Mouse (Mus musculus) limb, embryonic 11.5 days (tissue): ENCODE results near the gene Chd2. TPM values are rescaled to one million over a fixed set of nuclear protein-coding genes. Genes with fewer than 3 reads are reported as not detected.

Experiments
- ATAC-seq: fragments of 200-750 bp; cut with Nextera tagmentation; 2 replicates; pipeline ENCODE4 v1.8.0; 2017; ENCODE audit warnings: low read depth; ENCODE audit not compliant: insufficient number of reproducible peaks, low FRiP score, low TSS enrichment
- DNase-seq: peaks from one replicate; pipeline ENCODE4 v3.0.0-alpha.2; 2015; ENCODE audit warnings: low spot score
- H3K27ac ChIP-seq: fragments of 300-500 bp; sonication (generic); replicated peaks from 2 replicates; pipeline ENCODE4 v1.5.1; 2014; ENCODE audit warnings: low read depth, mild to moderate bottlenecking, low read length
- H3K27me3 ChIP-seq: fragments of 300-500 bp; sonication (generic); 2 replicates; pipeline ENCODE4 v1.6.1; 2014; ENCODE audit warnings: mild to moderate bottlenecking, low read length, mixed read lengths; ENCODE audit not compliant: control insufficient read depth, insufficient read depth
- H3K36me3 ChIP-seq: fragments of 300-500 bp; sonication (generic); 2 replicates; pipeline ENCODE4 v1.6.1; 2014; ENCODE audit warnings: mild to moderate bottlenecking, low read length, moderate library complexity, mixed read lengths; ENCODE audit not compliant: control insufficient read depth, insufficient read depth
- H3K4me1 ChIP-seq: fragments of 300-500 bp; sonication (generic); 2 replicates; pipeline ENCODE4 v1.6.1; 2014; ENCODE audit warnings: low read length, mixed read lengths; ENCODE audit not compliant: control insufficient read depth, insufficient read depth
- H3K4me2 ChIP-seq: fragments of 300-500 bp; sonication (generic); 2 replicates; pipeline ENCODE4 v1.6.1; 2014; ENCODE audit warnings: low read depth, mild to moderate bottlenecking, moderate library complexity; ENCODE audit not compliant: severe bottlenecking
- H3K4me3 ChIP-seq: fragments of 300-500 bp; sonication (generic); 2 replicates; pipeline ENCODE4 v1.5.1; 2014; ENCODE audit warnings: low read depth, low read length
- H3K9ac ChIP-seq: fragments of 300-500 bp; sonication (generic); 2 replicates; pipeline ENCODE4 v1.6.1; 2014; ENCODE audit warnings: mild to moderate bottlenecking, low read length
- H3K9me3 ChIP-seq: fragments of 300-500 bp; sonication (generic); 2 replicates; pipeline ENCODE4 v1.6.1; 2016; ENCODE audit warnings: low read length; ENCODE audit not compliant: control insufficient read depth
- WGBS: fragments of 180-500 bp; shearing (Covaris S2); extraction: QIAGEN DNeasy Blood & Tissue Kit; methylation state at CpG from one replicate; pipeline ENCODE4 v1.1.7; 2014; 5-methylcytosine and 5-hydroxymethylcytosine counted together
- polyA plus RNA-seq: library from polyadenylated mRNA; unstranded; fragments of >200 nt; fragmentation: Nextera tagmentation; extraction: Ambion mirVana; gene quantifications from 2 replicates; pipeline ENCODE4 v1.2.1, GENCODE M21; 2014

Gene Chd2
- polyA plus RNA-seq, 1 experiment from 2014 or later: 48.9 TPM

DNA sequence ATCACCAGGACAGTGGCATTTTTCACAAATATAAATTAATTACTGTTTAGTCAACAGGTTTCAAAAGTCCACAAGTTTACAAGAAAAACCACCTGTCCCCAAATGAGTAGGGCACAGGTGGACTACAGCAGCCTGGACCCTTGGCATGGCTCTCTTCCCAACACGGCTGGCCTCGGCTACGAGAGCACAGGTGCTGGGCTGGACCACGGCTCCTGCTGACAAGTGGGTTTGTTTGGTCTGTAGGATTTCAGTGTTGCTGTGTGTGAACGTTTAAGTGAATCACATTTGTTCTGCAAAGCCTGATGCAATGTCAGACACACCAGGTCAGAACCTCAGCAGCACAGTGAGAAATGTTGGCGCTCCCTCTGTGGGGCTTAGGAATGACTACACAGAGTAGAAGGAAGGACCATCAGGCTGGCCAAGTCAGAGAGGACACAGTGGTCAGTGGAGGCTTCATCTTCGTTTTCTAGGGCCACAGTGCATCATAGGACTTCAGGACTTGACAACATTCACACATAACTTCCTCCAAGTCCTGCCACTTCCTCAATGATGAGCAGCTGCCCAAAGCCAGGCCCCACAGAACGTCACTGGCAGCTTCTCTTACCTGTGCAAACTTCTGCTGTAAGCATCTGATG, 114.8 kb downstream of the Chd2 start:
- H3K4me3 ChIP-seq: no peak overlapping the region
- H3K9me3 ChIP-seq: no peaks in the 10 kb centered on the region
- DNase-seq: no peak
- no peak for ATAC-seq
- no peak overlapping the region for H3K4me2 ChIP-seq
- 90% methylated on average over 8 of the region's 8 CpGs for WGBS
- no peak overlapping the region for H3K9ac ChIP-seq
- H3K4me1 ChIP-seq: no peaks in the 10 kb centered on the region
- H3K36me3 ChIP-seq: peaks cover 17% of the 10 kb centered on the region
- H3K27me3 ChIP-seq: no peaks in the 10 kb centered on the region
- H3K27ac ChIP-seq: no peak overlapping the region

DNA sequence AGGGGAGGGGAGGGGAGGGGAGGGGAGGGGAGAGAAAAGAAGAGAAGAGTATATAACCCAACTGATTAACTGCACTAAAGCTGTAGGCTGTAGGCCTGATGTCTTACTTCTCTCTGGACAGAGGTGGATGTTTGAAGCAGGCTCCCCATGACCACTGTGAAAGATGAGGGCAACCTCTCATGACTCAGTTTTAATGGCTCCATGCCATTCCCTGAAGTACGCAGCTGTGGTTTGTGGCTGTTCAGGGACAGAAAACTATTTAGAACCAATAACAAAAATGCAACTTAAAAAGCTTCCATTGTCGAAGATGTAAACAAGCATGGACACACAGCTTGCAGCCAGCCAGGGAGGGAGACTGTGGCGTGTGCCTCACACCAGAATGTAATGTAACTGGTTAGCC, 115.4 kb downstream of the Chd2 start:
- H3K9me3 ChIP-seq: no peaks in the 10 kb centered on the region
- H3K4me1 ChIP-seq: no peaks in the 10 kb centered on the region
- H3K4me2 ChIP-seq: no peak overlapping the region
- H3K4me3 ChIP-seq: no peak overlapping the region
- WGBS: 90% methylated on average over 3 of the region's 3 CpGs
- no peak overlapping the region for H3K9ac ChIP-seq
- no peak for DNase-seq
- no peaks in the 10 kb centered on the region for H3K27me3 ChIP-seq
- H3K27ac ChIP-seq: no peak overlapping the region
- no peak for ATAC-seq
- H3K36me3 ChIP-seq: peaks cover 17% of the 10 kb centered on the region

DNA sequence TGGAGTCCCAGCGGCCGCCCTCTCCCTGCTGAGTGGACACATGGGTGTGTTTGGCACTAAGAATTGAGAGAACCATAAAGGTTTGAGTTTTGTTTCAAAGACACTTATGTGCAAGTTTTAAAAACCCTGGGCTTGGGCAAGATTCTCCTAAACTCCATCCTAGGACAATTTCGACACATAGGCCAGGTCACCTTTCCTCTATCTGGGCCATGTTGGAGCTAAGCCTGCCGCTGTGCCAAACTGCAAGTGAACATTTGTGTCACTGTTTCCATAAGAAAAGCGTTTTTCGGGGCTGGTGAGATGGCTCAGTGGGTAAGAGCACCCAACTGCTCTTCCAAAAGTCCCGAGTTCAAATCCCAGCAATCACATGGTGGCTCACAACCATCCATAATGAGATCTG, 116.2 kb downstream of the Chd2 start:
- H3K27me3 ChIP-seq: no peaks in the 10 kb centered on the region
- no peaks in the 10 kb centered on the region for H3K4me1 ChIP-seq
- H3K4me3 ChIP-seq: no peak overlapping the region
- 91% methylated on average over 7 of the region's 7 CpGs for WGBS
- ATAC-seq: no peak
- peaks cover 17% of the 10 kb centered on the region for H3K36me3 ChIP-seq
- H3K27ac ChIP-seq: no peak overlapping the region
- no peak overlapping the region for H3K9ac ChIP-seq
- DNase-seq: no peak
- no peak overlapping the region for H3K4me2 ChIP-seq
- H3K9me3 ChIP-seq: no peaks in the 10 kb centered on the region

DNA sequence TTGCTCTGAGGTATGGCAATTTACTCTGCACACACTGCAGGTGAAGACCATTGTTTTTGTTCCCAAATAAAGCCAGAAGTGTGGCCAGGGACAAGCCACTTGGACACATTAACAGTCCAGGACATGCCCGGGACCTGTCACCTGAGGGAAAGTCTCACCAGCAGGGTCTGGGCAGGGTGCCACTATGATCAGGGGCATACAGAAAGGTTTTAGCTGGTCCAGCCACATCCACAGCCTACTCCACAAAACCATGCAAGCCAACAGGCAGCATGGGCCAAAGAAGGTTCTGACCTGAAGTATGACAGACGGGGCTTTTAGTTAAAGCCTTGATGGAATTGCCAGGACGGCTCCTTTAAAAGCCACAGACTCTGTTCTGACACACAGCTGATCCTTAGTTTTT, 116.9 kb downstream of the Chd2 start:
- Histone ChIP-seq H3K4me3 (no peak overlapping the region), H3K4me2 (no peak overlapping the region), H3K4me1 (no peaks in the 10 kb centered on the region), H3K27ac (no peak overlapping the region), H3K36me3 (peaks cover 17% of the 10 kb centered on the region), H3K9me3 (no peaks in the 10 kb centered on the region), H3K27me3 (no peaks in the 10 kb centered on the region), H3K9ac (no peak overlapping the region)
- no peak for ATAC-seq
- DNase-seq: no peak
- WGBS: 77% methylated on average over 3 of the region's 3 CpGs

DNA sequence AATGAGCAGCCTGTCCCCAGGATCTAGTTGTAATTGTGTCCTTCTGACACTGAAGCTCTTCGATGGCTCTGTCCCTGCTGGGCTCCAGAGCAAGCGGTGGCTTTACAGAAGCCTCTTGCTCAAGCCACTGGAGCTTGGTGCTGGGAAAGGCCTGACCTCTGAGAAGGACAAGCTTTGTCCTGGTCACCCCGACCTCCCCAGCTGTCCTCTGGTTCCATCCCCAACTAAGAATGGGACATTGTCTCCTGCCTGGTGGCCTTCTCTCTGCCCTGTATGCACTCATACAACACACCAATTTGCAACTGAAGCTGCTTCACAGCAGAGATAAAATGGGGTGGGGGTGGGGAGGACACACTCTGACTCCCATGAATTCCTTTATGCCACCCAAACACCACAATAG, 117.4 kb downstream of the Chd2 start:
- ATAC-seq: no peak
- peaks cover 16% of the 10 kb centered on the region for H3K36me3 ChIP-seq

DNA sequence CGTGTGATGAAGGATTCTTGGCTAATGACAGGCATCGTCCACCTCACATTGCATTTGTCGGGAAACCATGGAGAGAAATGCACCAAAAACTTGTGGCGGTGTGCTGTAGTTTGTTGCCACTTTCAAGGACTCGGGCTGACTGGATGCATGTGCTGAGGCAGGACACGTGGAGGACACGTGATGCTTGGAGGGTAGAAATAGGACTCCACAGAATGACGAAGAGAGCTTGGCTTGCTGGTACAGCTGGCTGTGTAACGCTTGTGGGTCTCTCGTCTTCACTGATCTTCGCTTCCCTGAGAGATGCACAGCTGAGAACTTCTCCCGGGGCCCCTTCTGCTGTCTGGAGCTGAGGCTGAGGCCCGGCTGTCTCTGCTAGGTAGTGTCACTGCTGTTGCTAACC, 118.4 kb downstream of the Chd2 start:
- Histone ChIP-seq H3K4me1 (peaks cover 3% of the 10 kb centered on the region; the same call in 1 of the 2 replicates), H3K9me3 (no peaks in the 10 kb centered on the region), H3K4me2 (no peak overlapping the region), H3K27me3 (no peaks in the 10 kb centered on the region), H3K27ac (no peak overlapping the region), H3K4me3 (no peak overlapping the region), H3K9ac (no peak overlapping the region), H3K36me3 (peaks cover 13% of the 10 kb centered on the region; the same call in 1 of the 2 replicates)
- ATAC-seq: no peak
- WGBS: 79% methylated on average over 13 of the region's 13 CpGs
- DNase-seq: no peak

More for the DNA sequence above, 117.4 kb downstream of the Chd2 start:
- Histone ChIP-seq H3K4me2 (no peak overlapping the region), H3K4me1 (0 out of 2 replicates have a peak, but pooled peaks cover 2% of the 10 kb centered on the region), H3K27ac (no peak overlapping the region), H3K9ac (no peak overlapping the region), H3K27me3 (no peaks in the 10 kb centered on the region), H3K9me3 (no peaks in the 10 kb centered on the region), H3K4me3 (no peak overlapping the region)
- no peak for DNase-seq
- 63% methylated on average over 3 of the region's 3 CpGs for WGBS

DNA sequence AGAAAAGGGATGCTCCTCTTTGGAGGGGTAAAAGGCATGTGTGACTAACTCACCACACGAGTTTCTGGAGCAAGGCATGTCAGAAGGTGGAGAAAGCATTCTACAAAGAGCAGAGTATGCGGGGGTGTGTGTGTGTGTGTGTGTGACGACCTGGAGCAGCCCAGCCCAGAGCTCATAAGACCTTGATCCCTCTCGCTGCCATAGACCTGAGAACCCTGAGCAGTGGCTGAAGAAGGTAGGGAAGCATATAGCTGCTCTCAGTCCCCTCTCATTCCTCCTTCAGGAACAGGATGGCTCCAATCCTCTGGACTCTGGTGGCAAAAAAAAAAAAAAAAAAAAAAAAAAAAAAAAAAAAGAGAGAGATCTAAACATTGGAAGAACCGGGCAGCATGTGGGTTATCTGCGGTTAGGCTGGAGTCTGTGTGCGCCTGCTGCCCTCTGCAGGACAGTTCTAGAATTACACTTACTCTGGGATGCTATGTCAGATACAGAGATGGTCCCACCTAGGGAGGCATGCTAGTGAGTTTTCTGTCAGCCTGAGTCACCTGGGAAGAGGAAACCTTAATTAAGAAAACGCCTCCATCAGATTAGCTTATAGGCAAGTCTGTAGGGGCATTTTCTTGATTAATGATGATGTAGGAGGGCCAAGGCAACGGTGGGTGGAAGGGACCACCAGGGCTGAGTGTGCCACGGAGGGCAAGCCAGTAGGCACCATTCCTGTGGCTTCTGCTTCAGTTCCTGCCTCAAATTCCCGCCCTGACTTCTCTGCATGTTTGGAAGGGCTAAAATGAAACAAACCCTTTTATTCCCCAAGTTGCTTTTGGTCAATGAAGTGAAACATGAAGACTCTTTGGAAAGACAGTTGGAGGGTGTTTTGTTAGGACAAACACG, 119.2 kb downstream of the Chd2 start:
- no peak overlapping the region for H3K4me2 ChIP-seq
- H3K4me1 ChIP-seq: peaks cover 3% of the 10 kb centered on the region; the same call in 1 of the 2 replicates
- no peaks in the 10 kb centered on the region for H3K9me3 ChIP-seq
- DNase-seq: peak; percentile 86
- H3K36me3 ChIP-seq: peaks cover 12% of the 10 kb centered on the region; the same call in 1 of the 2 replicates
- ATAC-seq: 0 out of 2 replicates have a peak, but pooled peaks have one; percentile 13
- H3K27me3 ChIP-seq: no peaks in the 10 kb centered on the region
- no peak overlapping the region for H3K27ac ChIP-seq
- no peak overlapping the region for H3K4me3 ChIP-seq
- 33% methylated on average over 12 of the region's 12 CpGs for WGBS
- H3K9ac ChIP-seq: no peak overlapping the region

DNA sequence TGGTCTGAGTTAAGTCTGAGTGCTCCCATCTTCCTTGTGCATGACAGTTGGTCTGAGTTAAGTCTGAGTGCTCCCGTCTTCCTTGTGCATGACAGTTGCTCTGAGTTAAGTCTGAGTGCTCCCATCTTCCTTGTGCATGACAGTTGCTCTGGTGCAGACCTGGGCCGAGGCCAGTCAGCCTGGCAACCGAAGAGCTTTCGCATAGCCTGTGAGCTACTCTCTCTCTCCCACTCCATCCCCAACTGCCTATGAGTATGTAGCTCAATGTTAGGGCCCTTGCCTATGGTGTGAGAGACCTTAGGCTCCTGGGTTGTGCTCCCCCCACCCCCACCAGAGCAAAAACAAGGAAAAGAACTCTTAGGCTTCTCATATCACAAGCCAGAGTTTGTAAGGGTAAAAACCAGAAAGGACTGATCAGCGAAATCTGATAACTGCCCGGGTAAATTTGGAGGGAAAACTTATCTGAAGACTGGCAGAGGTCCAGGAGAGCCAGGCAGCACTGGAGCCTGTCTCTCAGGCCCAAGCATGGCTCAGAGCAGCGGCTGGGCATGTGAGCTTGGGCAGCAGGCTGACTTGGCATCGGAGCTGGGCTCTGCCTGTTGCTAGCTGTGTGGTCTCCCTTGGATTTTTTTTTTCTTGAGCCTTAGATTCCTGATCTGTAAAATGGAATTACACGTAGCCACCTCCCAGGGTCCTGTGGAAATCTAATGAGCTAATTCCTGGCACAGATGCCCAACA, 120.2 kb downstream of the Chd2 start:
- Histone ChIP-seq H3K27ac (no peak overlapping the region), H3K4me1 (peaks cover 3% of the 10 kb centered on the region; the same call in 1 of the 2 replicates), H3K9ac (no peak overlapping the region), H3K9me3 (no peaks in the 10 kb centered on the region), H3K4me3 (no peak overlapping the region), H3K36me3 (peaks cover 15% of the 10 kb centered on the region; the same call in 1 of the 2 replicates), H3K27me3 (no peaks in the 10 kb centered on the region), H3K4me2 (no peak overlapping the region)
- ATAC-seq (no peak), DNase-seq (no peak)
- 79% methylated on average over 9 of the region's 9 CpGs for WGBS
